Mouse (Mus musculus) kidney, adult 2 months (tissue): ENCODE data around the gene Sept9. TPM values are rescaled to one million over a fixed set of nuclear protein-coding genes. Genes with fewer than 3 reads are reported as not detected.
A peak's percentile ranks its signal among the peaks of the same experiment; 100 is the strongest.

ENCODE experiments used
- DNase-seq: peaks from one replicate; pipeline ENCODE4 v3.0.0; 2021
- H3K27ac ChIP-seq: fragments of 200-500 bp; 2 replicates; pipeline ENCODE4 v1.5.1; 2012; ENCODE audit warnings: low read depth, low read length, control low read depth, inconsistent platforms; ENCODE audit not compliant: insufficient read depth
- H3K27me3 ChIP-seq: fragments of 200-500 bp; replicated peaks from 2 replicates; pipeline ENCODE4 v1.6.1; 2012; ENCODE audit warnings: mild to moderate bottlenecking, moderate library complexity, low read length, inconsistent platforms; ENCODE audit not compliant: control insufficient read depth, insufficient read depth
- H3K36me3 ChIP-seq: fragments of 200-500 bp; 2 replicates; pipeline ENCODE4 v1.6.1; 2012; ENCODE audit warnings: mild to moderate bottlenecking, moderate library complexity, low read length, inconsistent platforms; ENCODE audit not compliant: control insufficient read depth, insufficient read depth
- H3K4me1 ChIP-seq: fragments of 200-500 bp; 2 replicates; pipeline ENCODE4 v1.6.1; 2011; ENCODE audit warnings: low read length; ENCODE audit not compliant: control insufficient read depth, insufficient read depth
- H3K4me3 ChIP-seq: fragments of 200-500 bp; 2 replicates; pipeline ENCODE4 v1.5.1; 2011; ENCODE audit warnings: mild to moderate bottlenecking, low read depth, low read length, control low read depth; ENCODE audit not compliant: insufficient read depth
- CTCF ChIP-seq: fragments of 200-500 bp; conservative IDR thresholded peaks from 2 replicates; pipeline ENCODE4 v1.5.1; 2011; ENCODE audit warnings: low read depth, mild to moderate bottlenecking, control low read depth, low read length, moderate library complexity, mixed read lengths; ENCODE audit not compliant: insufficient read depth, insufficient read length
- POLR2A ChIP-seq: fragments of 200-500 bp; IDR thresholded peaks from one replicate; pipeline ENCODE4 v1.6.1; 2011; ENCODE audit warnings: low read depth, low read length, control low read depth
- WGBS: fragments of 180-500 bp; shearing (Covaris S2); methylation state at CpG from one replicate; pipeline ENCODE4 v1.1.7; 2018; 5-methylcytosine and 5-hydroxymethylcytosine counted together
- polyA plus RNA-seq: library from polyadenylated mRNA; depleted of rRNA; stranded (reverse); fragments of >200 nt; gene quantifications from 2 replicates; pipeline ENCODE4 v1.2.3, GENCODE M21; 2012

Sept9 gene
- polyA plus RNA-seq, 1 experiment, result 25.9 TPM

DNA sequence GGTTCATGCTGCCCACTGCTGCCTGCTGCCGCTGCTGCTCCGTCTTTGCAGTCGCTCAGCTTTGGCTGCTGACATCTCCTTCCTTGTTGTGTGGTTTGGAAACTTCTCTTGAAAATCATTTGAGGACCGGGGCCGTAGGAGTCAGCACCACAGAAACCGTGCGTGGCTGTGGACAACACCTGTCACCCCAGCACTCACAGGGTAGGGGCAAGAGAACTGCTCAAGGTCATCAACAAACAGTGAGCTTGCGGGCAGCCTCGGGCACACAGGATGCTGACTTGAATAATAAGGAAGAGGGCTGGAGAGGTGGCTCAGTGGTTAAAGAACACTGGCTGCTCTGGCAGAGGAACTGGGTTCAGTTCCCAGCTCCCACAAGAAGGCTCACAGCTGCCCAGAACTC is 40.9 kb downstream of the Sept9 start:
- 73% methylated on average over 9 of the region's 9 CpGs for WGBS
- Histone ChIP-seq H3K27me3 (no peaks in the 10 kb centered on the region), H3K4me3 (no peak overlapping the region), H3K4me1 (no peaks in the 10 kb centered on the region), H3K36me3 (no peaks in the 10 kb centered on the region), H3K27ac (no peak overlapping the region)
- no peak for DNase-seq
- no peak for TF ChIP-seq CTCF
- no peak for TF ChIP-seq POLR2A

DNA sequence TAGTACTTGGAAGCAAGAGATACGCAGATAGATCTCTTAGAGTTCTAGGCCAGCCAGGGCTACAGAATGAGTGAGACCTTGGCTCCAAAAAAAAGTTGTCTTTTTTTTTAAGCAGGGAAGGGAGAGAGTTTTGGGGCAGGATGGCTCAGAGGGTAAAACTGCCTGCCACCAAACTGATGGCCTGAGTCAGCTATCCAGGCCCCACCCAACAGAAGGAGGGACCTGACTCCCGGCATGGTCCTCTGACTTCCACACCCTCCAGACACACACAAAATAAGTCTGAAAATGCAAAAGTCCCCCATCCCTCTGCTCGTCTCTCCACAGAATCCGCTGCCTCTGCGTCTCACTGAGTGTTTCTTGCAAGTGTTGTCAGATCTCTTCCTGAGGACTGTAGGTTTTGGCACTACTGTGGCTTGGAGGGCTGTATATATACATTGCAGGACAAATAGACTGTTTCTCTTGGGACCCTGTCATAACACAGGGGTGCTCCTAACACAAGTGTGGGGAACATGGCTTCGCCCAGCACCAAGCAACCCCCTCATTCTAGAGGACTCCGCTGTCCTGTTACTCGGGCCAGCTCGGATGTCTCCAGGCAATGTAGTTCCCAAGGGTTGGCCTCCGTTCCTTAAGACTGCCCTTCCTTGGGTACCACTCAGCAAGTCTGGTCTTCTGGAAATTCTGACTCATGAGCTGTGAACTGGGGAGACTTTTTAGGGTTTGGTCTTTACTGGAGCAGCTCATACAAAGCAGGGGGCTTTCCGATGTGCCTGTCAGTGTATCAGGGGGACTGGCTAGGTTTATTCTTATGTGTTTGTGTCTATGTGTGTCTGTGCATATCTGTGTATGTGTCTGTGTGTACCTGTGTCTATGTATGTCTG is 41.6 kb downstream of the Sept9 start:
- Histone ChIP-seq H3K27ac (no peak overlapping the region), H3K36me3 (no peaks in the 10 kb centered on the region), H3K4me3 (no peak overlapping the region), H3K4me1 (peaks cover 3% of the 10 kb centered on the region; the same call in 1 of the 2 replicates), H3K27me3 (no peaks in the 10 kb centered on the region)
- WGBS, result 84% methylated on average over 11 of the region's 11 CpGs
- TF ChIP-seq POLR2A, result no peak
- no peak for TF ChIP-seq CTCF
- no peak for DNase-seq

DNA sequence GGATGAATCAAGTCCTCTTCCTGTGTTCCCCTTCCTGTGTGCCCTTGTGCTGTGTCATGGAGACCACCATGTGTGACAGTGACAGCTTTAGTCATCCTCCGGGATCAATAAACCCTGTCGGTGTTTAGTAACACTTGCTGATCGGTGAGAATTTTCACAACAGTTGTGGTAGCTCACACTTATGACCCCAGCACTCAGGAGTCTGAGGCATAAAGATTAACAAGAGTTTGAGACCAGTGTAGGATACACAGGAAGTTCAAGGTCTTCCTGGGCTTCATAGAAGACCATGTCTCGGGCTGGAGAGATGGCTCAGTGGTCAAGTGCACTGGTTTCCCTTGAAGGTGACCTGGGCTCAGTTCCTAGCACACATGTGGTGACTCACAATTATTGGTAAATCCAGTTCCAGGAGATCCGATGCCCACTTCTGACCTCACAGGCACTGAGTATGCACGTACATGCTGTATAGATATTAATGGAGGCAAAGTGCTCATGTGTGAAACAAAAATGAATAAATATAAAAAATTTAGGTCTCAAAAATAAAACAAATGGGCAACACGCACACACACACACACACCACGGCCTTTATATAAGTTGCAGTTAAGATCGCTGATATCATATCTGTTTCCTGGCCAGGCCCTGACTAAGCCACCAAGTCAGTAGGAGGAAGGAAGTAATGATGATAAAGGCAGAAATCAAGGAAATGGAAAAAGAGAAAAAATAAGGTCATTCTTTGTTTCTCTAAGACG is 43.1 kb downstream of the Sept9 start:
- no peak overlapping the region for H3K27ac ChIP-seq
- TF ChIP-seq POLR2A, result no peak
- no peak for TF ChIP-seq CTCF
- 74% methylated on average over 10 of the region's 10 CpGs for WGBS
- H3K36me3 ChIP-seq, result no peaks in the 10 kb centered on the region
- no peak for DNase-seq
- no peak overlapping the region for H3K4me3 ChIP-seq
- no peaks in the 10 kb centered on the region for H3K27me3 ChIP-seq
- peaks cover 15% of the 10 kb centered on the region for H3K4me1 ChIP-seq

DNA sequence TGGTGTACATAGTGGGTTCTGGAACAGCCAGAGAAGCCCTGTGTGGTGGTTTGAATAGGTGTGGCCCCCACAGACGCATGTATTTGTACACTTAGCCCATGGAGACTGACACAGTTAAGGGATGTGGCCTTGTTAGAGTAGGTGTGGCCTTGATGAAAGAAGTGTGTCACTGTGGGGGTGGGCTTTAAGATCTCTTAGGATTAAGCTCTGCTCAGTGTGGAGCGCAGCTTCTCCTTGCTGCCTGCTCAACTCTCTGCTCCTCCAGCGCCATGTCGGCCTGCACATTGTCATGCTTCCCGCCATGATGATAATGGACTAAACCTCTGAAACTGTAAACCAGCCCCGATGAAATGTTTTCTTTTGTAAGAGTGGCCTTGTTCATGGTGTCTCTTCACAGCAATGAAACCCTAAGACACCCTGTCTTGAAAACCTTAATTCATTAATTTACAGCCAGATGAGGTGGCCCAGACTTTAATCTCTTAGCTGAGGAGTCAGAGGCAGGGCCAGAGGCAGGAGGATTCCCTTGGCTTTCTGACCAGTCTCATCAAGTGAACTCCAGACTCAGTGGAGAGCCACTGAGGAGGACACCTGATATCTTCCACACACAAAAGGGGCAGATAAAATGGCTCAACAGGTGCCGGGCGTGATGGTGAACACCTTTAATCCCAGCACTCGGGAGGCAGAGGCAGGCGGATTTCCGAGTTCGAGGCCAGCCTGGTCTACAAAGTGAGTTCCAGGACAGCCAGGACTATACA is 44.3 kb downstream of the Sept9 start:
- 87% methylated on average over 12 of the region's 12 CpGs for WGBS
- TF ChIP-seq POLR2A (no peak), CTCF (no peak)
- H3K27ac ChIP-seq, result no peak overlapping the region
- H3K36me3 ChIP-seq, result no peaks in the 10 kb centered on the region
- peaks cover 22% of the 10 kb centered on the region for H3K4me1 ChIP-seq
- no peak overlapping the region for H3K4me3 ChIP-seq
- H3K27me3 ChIP-seq, result no peaks in the 10 kb centered on the region
- no peak for DNase-seq

DNA sequence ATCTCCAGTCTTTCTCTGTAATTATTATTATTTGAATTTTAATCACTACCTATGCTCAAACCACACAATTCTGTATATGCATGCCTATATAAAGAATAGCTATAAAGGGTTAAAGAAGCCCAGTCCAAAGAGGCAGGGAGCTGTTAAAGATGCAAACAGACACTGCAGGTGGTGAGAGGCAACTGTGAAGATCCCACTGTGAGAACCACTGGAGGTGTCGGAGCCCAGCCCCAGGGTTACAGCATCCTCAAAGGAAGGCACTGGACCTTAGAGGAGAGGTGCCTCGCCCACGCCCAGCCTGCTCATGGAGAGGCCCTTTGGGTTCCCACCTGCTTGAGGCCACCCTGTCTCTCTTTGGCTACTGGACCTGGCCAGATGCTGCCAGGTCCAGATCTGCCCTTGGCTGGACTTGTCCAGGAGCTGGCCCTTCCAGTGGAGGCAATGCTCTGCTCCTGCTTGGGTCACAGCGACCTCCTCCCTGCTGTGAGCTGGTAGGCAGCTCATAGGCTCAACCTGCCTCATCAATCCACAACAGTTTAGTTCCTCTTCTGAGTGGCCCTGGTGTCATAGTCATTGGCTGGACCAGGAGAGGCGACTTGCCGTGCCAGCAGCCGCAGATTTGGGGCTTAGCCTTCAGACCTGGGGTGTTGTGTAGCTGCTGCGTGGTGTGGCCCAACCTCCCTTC is 45.7 kb downstream of the Sept9 start:
- no peak for TF ChIP-seq POLR2A
- TF ChIP-seq CTCF, result no peak
- no peak overlapping the region for H3K4me3 ChIP-seq
- WGBS, result 85% methylated on average over 8 of the region's 8 CpGs
- DNase-seq, result peak; percentile 34
- no peaks in the 10 kb centered on the region for H3K27me3 ChIP-seq
- H3K4me1 ChIP-seq, result peaks cover 22% of the 10 kb centered on the region
- no peaks in the 10 kb centered on the region for H3K36me3 ChIP-seq
- peak overlapping the region; percentile 2; the same call in 1 of the 2 replicates for H3K27ac ChIP-seq

DNA sequence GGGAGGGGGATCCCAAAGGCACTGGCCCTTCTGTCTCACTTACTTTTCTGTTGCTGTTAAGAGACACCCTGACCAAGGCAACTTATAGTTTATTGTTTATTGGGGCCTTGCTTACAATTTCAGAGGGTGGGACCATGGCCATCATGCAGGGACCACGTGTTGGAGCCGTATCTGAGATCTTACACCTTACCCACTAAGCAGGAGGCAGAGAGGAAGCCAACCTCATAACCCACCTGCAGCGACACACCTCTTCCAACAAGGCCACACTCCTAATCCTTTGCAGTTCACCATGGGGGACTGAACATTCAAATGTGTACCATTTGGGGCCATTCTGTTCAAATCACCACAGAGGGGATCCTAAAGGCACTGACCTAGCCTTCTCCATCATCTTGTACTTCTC is 46.4 kb downstream of the Sept9 start:
- 85% methylated on average over 3 of the region's 3 CpGs for WGBS
- Histone ChIP-seq H3K27ac (peak overlapping the region; percentile 2; the same call in 1 of the 2 replicates), H3K27me3 (no peaks in the 10 kb centered on the region), H3K4me3 (no peak overlapping the region), H3K36me3 (no peaks in the 10 kb centered on the region), H3K4me1 (peaks cover 22% of the 10 kb centered on the region)
- DNase-seq, result no peak
- TF ChIP-seq CTCF, result no peak
- no peak for TF ChIP-seq POLR2A
